Mouse (Mus musculus) midbrain, embryonic 14.5 days (tissue): ENCODE results near the gene Cemip2. TPM values are rescaled to one million over a fixed set of nuclear protein-coding genes. Genes with fewer than 3 reads are reported as not detected.

Experiments
- ATAC-seq: fragments of 200-750 bp; cut with Nextera tagmentation; 2 replicates; pipeline ENCODE4 v1.8.0; 2017; ENCODE audit warnings: moderate number of reproducible peaks, moderate library complexity; ENCODE audit not compliant: low FRiP score, low TSS enrichment
- DNase-seq: peaks from one replicate; pipeline ENCODE4 v3.0.0-alpha.2; 2015
- H3K27ac ChIP-seq: fragments of 300-500 bp; sonication (generic); replicated peaks from 2 replicates; pipeline ENCODE4 v1.5.1; 2014; ENCODE audit warnings: mild to moderate bottlenecking, low read depth, low read length, moderate library complexity
- H3K27me3 ChIP-seq: fragments of 300-500 bp; sonication (generic); 2 replicates; pipeline ENCODE4 v1.6.1; 2014; ENCODE audit warnings: low read length, control low read depth, mixed read lengths; ENCODE audit not compliant: control insufficient read depth, insufficient read depth
- H3K36me3 ChIP-seq: fragments of 300-500 bp; sonication (generic); 2 replicates; pipeline ENCODE4 v1.6.1; 2014; ENCODE audit warnings: low read length, control low read depth; ENCODE audit not compliant: control insufficient read depth, insufficient read depth
- H3K4me1 ChIP-seq: fragments of 300-500 bp; sonication (generic); 2 replicates; pipeline ENCODE4 v1.6.1; 2014; ENCODE audit warnings: mild to moderate bottlenecking, antibody characterized with exemption, low read length, control low read depth; ENCODE audit not compliant: control insufficient read depth, insufficient read depth
- H3K4me2 ChIP-seq: fragments of 300-500 bp; sonication (generic); 2 replicates; pipeline ENCODE4 v1.6.1; 2014; ENCODE audit warnings: mild to moderate bottlenecking, low read length, moderate library complexity
- H3K4me3 ChIP-seq: fragments of 300-500 bp; sonication (generic); replicated peaks from 2 replicates; pipeline ENCODE4 v1.5.1; 2014; ENCODE audit warnings: low read depth, low read length
- H3K9ac ChIP-seq: fragments of 300-500 bp; sonication (generic); replicated peaks from 2 replicates; pipeline ENCODE4 v1.6.1; 2014; ENCODE audit warnings: mild to moderate bottlenecking, low read length, moderate library complexity
- H3K9me3 ChIP-seq: fragments of 300-500 bp; sonication (generic); 2 replicates; pipeline ENCODE4 v1.6.1; 2016; ENCODE audit warnings: low read length, control low read depth, mixed read lengths; ENCODE audit not compliant: control insufficient read depth
- WGBS: fragments of 180-500 bp; shearing (Covaris S2); extraction: QIAGEN DNeasy Blood & Tissue Kit; methylation state at CpG from one replicate; pipeline ENCODE4 v1.1.7; 2014; 5-methylcytosine and 5-hydroxymethylcytosine counted together
- polyA plus RNA-seq: library from polyadenylated mRNA; unstranded; fragments of >200 nt; fragmentation: Nextera tagmentation; extraction: Ambion mirVana; gene quantifications from 2 replicates; pipeline ENCODE4 v1.2.1, GENCODE M21; 2014

Cemip2 gene
- polyA plus RNA-seq, 1 experiment from 2014 or later = 53.9 TPM

GRCm38 (mm10) chr19:21771586-21771985 is 6.6 kb upstream of the Cemip2 start:
- no peak for ATAC-seq
- Histone ChIP-seq H3K27ac (no peak overlapping the region), H3K4me3 (no peak overlapping the region), H3K9me3 (no peaks in the 10 kb centered on the region), H3K9ac (no peak overlapping the region), H3K4me1 (no peaks in the 10 kb centered on the region), H3K36me3 (no peaks in the 10 kb centered on the region), H3K4me2 (no peak overlapping the region), H3K27me3 (no peaks in the 10 kb centered on the region)
- 94% methylated on average over 1 of the region's 1 CpGs for WGBS
- no peak for DNase-seq

DNA sequence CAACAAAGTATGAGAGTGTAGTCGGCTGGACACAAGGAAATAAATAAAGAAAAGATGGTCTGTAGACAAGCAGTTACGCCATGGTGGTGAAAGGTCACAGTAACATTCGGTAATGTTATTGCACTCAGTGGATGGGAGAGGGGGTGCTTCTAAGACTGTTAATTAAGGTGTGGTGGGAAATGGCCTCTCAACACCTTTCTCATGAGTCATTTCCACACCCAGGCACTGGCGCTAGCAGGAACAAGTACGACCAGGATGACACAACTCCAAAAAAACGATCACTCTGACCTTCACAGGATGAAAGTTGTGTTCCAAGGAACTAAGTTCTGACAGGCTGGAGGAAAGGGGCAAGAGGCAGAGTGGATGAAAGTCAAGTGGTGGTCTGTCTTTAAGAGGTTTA is 4.5 kb upstream of the Cemip2 start:
- no peaks in the 10 kb centered on the region for H3K4me1 ChIP-seq
- 91% methylated on average over 6 of the region's 6 CpGs for WGBS
- no peak overlapping the region for H3K27ac ChIP-seq
- no peaks in the 10 kb centered on the region for H3K36me3 ChIP-seq
- no peak for ATAC-seq
- H3K9ac ChIP-seq = no peak overlapping the region
- DNase-seq = no peak
- no peaks in the 10 kb centered on the region for H3K27me3 ChIP-seq
- no peak overlapping the region for H3K4me2 ChIP-seq
- no peaks in the 10 kb centered on the region for H3K9me3 ChIP-seq
- no peak overlapping the region for H3K4me3 ChIP-seq

DNA sequence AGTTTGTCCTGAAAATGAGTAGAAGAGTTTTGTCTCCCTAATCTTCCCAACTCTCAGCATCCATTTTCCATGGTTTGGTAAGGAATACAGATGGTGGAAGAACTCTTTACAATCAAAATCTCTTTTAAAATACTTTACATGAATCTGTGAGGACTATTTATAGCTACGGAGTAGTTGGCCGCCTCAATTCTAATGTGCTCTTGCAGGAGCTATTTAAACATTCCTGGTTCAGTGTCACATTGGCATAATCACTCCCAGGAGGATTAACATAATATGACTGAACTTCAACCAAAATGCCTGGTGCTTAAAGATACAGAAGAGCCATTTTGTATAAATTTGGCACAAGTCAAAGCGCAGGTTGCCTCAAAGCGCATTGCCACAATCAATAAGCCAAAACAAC is 2.5 kb upstream of the Cemip2 start:
- Histone ChIP-seq H3K36me3 (no peaks in the 10 kb centered on the region), H3K4me1 (peaks cover 11% of the 10 kb centered on the region), H3K27me3 (no peaks in the 10 kb centered on the region), H3K9ac (no peak overlapping the region), H3K27ac (no peak overlapping the region), H3K9me3 (no peaks in the 10 kb centered on the region), H3K4me3 (no peak overlapping the region), H3K4me2 (no peak overlapping the region)
- DNase-seq = no peak
- ATAC-seq = no peak
- 64% methylated on average over 4 of the region's 4 CpGs for WGBS

GRCm38 (mm10) chr19:21776671-21777070 is 1.5 kb upstream of the Cemip2 start:
- 78% methylated on average over 3 of the region's 3 CpGs for WGBS
- H3K27ac ChIP-seq = no peak overlapping the region
- H3K4me3 ChIP-seq = no peak overlapping the region
- DNase-seq (no peak), ATAC-seq (no peak)
- peaks cover 21% of the 10 kb centered on the region for H3K4me1 ChIP-seq
- H3K9ac ChIP-seq = no peak overlapping the region
- no peaks in the 10 kb centered on the region for H3K27me3 ChIP-seq
- no peaks in the 10 kb centered on the region for H3K36me3 ChIP-seq
- no peak overlapping the region for H3K4me2 ChIP-seq
- no peaks in the 10 kb centered on the region for H3K9me3 ChIP-seq

GRCm38 (mm10) chr19:21777171-21777731 is 891 bp upstream of the Cemip2 start:
- DNase-seq (peak; percentile 55), ATAC-seq (no peak)
- WGBS = 26% methylated on average over 20 of the region's 20 CpGs
- no peaks in the 10 kb centered on the region for H3K36me3 ChIP-seq
- H3K27me3 ChIP-seq = no peaks in the 10 kb centered on the region
- H3K4me3 ChIP-seq = no peak overlapping the region
- no peak overlapping the region for H3K27ac ChIP-seq
- no peak overlapping the region for H3K9ac ChIP-seq
- peak overlapping the region; percentile 93 for H3K4me2 ChIP-seq
- H3K4me1 ChIP-seq = peaks cover 26% of the 10 kb centered on the region
- H3K9me3 ChIP-seq = no peaks in the 10 kb centered on the region

- DNase-seq = peak; percentile 59
Observed at GRCm38 (mm10) chr19:21779106-21779505, 964 bp downstream of the Cemip2 start.

DNA sequence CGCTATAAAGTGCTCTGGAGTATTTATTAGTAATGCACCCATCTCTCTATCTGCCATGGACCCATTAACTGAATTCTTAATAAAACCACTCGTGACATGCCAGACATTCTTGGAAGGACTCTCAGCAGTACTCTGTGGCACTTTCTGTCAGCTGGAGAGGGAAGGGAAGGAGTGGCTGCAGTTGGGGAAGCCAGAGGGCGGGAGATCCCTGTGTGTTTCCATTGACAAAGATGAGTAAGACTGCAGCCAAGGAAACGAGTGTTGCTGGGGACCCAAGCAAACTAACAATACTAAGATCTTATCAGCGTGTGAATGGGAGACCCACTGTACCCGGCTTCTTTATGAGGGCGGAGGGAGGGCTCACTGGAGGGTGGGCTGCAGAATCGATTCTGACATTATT is 2.5 kb downstream of the Cemip2 start:
- Histone ChIP-seq H3K27ac (peak overlapping the region; percentile 95), H3K9ac (peak overlapping the region; percentile 95), H3K4me2 (peak overlapping the region; percentile 93), H3K4me3 (peak overlapping the region; percentile 94), H3K36me3 (no peaks in the 10 kb centered on the region), H3K4me1 (peaks cover 58% of the 10 kb centered on the region), H3K9me3 (no peaks in the 10 kb centered on the region), H3K27me3 (no peaks in the 10 kb centered on the region)
- DNase-seq (peak; percentile 62), ATAC-seq (no peak)
- WGBS = 9% methylated on average over 8 of the region's 8 CpGs

More at GRCm38 (mm10) chr19:21779106-21779505, 964 bp downstream of the Cemip2 start:
- Histone ChIP-seq H3K27ac (peak overlapping the region; percentile 95), H3K4me1 (peaks cover 43% of the 10 kb centered on the region), H3K4me3 (peak overlapping the region; percentile 94), H3K9me3 (no peaks in the 10 kb centered on the region), H3K9ac (peak overlapping the region; percentile 95), H3K4me2 (peak overlapping the region; percentile 93), H3K36me3 (no peaks in the 10 kb centered on the region), H3K27me3 (no peaks in the 10 kb centered on the region)
- no peak for ATAC-seq
- WGBS = 0% methylated on average over 11 of the region's 11 CpGs

GRCm38 (mm10) chr19:21781066-21781786 is 3.1 kb downstream of the Cemip2 start:
- Histone ChIP-seq H3K9ac (peak overlapping the region; percentile 95), H3K36me3 (no peaks in the 10 kb centered on the region), H3K27me3 (no peaks in the 10 kb centered on the region), H3K4me3 (peak overlapping the region; percentile 94), H3K27ac (peak overlapping the region; percentile 95), H3K9me3 (no peaks in the 10 kb centered on the region), H3K4me2 (peak overlapping the region; percentile 93), H3K4me1 (peaks cover 62% of the 10 kb centered on the region)
- peak; percentile 82 for DNase-seq
- WGBS = 27% methylated on average over 7 of the region's 7 CpGs
- no peak for ATAC-seq
